Mouse (Mus musculus): Measurements from ENCODE around the gene Ccdc189.

GRCm38 (mm10) chr7:127626039-127626438 is 37.6 kb upstream of the Ccdc189 start:
- no peak for TF ChIP-seq CTCF (IDR thresholded peaks at IDR 0.05; ENCODE audit: low read depth, low read length)
- no peak for TF ChIP-seq POLR2A (IDR thresholded peaks at IDR 0.05; ENCODE audit: extremely low read depth, insufficient read depth, low read length)
